Mouse (Mus musculus): ENCODE data around the gene Nthl1. TPM values are rescaled to one million over a fixed set of nuclear protein-coding genes. Genes with fewer than 3 reads are reported as not detected.
"Not testable (repeated sequence)": the region's sequence is repeated elsewhere in the genome, so short reads cannot be mapped to it uniquely, and the experiment has no call there.

Gene Nthl1
- total RNA-seq, 2 experiments from 2014 or later: 4.4 to 5.0 TPM

DNA sequence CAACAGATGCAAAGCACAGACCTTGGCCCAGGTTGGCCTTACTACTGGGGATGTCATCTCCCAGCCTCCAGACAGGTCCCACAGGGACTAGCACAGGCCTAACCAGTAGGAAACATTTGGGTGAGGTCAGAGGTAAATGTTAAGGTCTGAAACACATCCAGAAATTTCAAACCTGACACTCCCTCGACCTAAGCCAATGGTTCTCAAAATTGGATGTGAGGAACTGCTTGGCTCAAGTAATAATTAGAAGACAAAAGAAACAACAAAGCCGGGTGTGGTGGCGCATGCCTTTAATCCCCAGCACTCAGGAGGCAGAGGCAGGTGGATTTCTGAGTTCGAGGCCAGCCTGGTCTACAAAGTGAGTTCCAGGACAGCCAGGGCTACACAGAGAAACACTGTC lies 13.9 kb downstream of the Nthl1 start:
- no peak for DNase-seq (ENCODE audit: low spot score in 2 of 2)
- intact Hi-C loops (cut with DNase I): no loop called here

DNA sequence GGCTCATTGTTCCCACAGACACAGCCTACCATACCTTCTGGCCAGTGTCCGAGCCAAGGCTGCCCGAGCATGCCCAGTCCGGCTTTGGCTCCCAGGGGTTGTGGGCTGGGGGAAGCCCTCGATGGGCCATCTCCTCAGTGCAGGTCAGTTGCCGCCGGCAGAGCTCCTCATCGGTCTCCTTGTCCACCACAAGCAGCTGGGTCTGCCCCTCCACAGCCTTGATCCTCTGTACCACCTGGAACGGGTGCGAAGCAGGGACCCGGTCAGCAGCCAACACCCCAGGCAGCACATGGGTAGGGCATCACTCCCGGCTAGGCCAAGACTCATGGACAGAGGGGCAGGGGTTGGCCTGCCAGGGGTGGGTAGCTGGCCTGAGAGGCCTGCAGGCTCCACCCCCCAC lies 15.0 kb downstream of the Nthl1 start:
- intact Hi-C loops (cut with DNase I): no loop called here
- DNase-seq (ENCODE audit: low spot score in 2 of 2): no peak

DNA sequence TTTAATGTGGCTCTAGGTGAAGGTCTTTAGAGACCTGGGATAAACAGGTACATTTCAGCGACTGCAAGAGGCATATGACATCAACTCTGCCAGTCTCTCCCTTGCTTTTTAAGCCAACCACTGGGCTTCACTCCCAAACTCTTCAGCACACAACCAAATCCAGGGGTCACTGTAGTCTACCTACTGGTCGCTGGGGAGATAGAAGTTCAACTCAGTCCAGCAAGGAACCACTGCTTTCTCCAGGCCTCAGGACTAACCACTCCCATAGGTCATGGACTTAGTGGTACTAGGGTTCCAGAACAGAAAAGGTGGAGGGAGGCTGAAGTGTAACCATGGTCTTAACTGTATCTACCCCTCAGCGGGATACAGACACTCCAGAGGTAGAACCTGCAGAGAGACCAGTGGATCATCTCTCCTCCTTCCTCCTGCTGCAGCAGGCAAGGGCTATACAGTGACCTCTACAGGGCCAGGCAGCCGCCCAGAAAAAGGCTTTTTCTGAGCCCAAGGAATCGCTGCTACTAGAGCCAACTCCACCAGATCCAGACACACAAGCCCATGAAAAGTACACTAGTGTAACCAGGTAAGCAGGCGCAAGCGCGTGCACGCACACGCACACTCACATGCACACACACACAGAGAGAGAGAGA lies 16.4 kb downstream of the Nthl1 start:
- intact Hi-C loops (cut with DNase I): no loop called here
- DNase-seq (ENCODE audit: low spot score in 2 of 2): no peak

DNA sequence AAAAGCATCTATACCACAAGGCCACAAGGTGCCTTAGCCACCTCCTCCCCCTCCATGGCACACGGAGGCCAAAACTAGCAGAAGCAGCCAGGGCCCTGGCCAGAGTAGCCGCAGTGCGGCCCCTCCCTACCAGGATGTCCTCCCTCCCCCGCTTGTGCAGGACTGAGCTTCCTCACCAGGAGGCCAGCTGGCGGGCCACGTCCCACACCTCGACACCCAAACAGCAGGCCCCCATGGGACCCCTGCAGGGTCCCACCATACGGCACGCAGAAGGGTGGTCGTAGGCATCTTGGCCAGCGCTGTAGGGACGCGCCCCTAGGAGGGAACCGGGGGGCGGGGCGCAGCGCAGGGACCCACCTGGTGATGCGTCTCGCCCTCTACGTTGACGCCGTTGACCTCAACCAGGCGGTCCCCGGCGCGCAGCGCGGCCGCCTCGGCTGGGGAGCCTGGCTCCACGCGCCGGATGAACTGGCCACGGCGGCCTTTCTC lies 17.1 kb downstream of the Nthl1 start:
- intact Hi-C loops (cut with DNase I): loop anchor here (5.0 kb wide), 1 partner anchor 107 kb away; no protein-coding TSS in a partner anchor
- no peak for DNase-seq (ENCODE audit: low spot score in 2 of 2)

DNA sequence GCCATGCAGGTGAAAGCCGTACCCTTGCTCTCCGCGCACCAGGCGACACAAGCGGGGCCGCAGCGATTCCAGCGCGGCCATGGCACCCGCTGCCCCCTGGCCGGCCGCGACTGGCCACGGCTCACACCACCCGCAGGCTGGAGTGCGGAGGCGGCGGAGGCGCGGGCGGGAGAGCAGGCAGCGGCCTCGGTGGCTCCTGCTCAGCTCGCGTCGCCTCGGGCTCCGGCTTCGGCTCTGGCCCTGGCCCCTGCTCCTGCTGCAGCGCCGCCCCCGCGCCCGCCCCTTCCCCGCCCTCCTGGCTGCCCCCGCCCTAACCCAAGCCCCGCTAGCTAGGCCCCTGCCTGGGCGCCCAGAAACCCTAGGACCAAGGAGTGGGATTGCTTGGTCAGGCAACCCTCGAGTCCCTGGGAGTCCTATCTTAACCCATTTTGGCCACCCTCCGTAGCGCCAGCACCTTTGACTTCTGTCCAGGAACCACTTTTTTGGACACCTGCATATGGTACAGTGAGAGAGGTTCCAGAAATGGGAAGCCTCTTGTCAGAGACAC lies 17.7 kb downstream of the Nthl1 start, which contains the start of gene Slc9a3r2:
Slc9a3r2 (minus strand) TSS at position 258 of the 547 bp plus-strand sequence.
- DNase-seq (ENCODE audit: low spot score in 2 of 2): peak in 1 of 2 experiments; percentile 30
- intact Hi-C loops (cut with DNase I): loop anchor here (5.0 kb wide), 1 partner anchor 108 kb away; no protein-coding TSS in a partner anchor

GRCm38 (mm10) chr17:24650766-24651165 lies 18.3 kb downstream of the Nthl1 start:
- intact Hi-C loops (cut with DNase I): loop anchor here (5.0 kb wide), 1 partner anchor 108 kb away; no protein-coding TSS in a partner anchor
- DNase-seq (ENCODE audit: low spot score in 2 of 2): no peak

DNA sequence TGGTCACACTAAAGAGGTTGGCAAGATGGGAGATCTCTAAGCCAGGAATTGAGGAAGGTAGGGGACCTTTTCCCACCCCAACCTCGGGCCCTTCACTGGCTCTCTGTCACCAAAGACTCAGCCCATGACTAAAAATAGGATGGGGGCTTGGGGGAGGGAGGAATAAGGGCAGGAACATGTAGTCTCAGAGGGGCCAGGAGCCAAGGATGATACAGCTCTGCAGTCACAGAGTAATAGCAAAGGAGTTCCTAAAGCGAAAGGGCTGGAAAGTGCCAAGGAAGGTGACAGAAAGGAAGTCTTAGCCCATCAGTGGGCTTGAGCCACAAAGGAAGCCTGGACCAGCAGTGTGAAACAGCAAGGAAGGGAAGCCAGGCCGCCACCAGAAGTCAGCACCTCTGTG lies 19.4 kb downstream of the Nthl1 start:
- no peak for DNase-seq (ENCODE audit: low spot score in 2 of 2)
- intact Hi-C loops (cut with DNase I): loop anchor here (5.0 kb wide), 1 partner anchor 110 kb away; no protein-coding TSS in a partner anchor

GRCm38 (mm10) chr17:24653967-24654710 lies 21.7 kb downstream of the Nthl1 start:
- peak; percentile 47 to 70 for DNase-seq (ENCODE audit: low spot score in 2 of 2)
- intact Hi-C loops (cut with DNase I): loop anchor here (5.0 kb wide), 1 partner anchor 112 kb away; no protein-coding TSS in a partner anchor

DNA sequence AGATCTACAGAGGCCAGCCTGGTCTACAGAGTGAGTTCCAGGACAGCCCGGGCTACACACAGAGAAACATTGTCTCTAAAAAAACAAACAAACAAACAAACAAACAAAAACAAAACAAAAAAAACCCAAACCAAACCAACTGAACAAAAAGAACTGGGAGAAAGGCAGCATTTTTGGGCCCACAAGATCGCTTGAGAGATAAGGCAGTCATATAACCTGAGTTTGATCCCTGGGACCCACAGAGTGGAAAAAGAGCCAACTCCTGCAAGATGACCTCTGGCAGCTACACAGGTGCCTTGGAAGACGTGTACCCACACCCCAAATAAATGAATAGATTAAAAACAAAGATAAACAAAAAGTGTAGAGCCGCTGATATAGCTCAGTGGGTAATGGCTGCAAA lies 22.5 kb downstream of the Nthl1 start:
- intact Hi-C loops (cut with DNase I): loop anchor here (5.0 kb wide), 1 partner anchor 113 kb away; no protein-coding TSS in a partner anchor

GRCm38 (mm10) chr17:24658017-24658758 lies 25.7 kb downstream of the Nthl1 start, which contains the start of gene Npw:
Gene Npw, minus strand, starts transcription at chr17:24658457.
- DNase-seq (ENCODE audit: low spot score in 2 of 2): no peak
- intact Hi-C loops (cut with DNase I): no loop called here

More for the DNA sequence above, 22.5 kb downstream of the Nthl1 start:
- no peak for DNase-seq (ENCODE audit: low spot score in 2 of 2)

DNA sequence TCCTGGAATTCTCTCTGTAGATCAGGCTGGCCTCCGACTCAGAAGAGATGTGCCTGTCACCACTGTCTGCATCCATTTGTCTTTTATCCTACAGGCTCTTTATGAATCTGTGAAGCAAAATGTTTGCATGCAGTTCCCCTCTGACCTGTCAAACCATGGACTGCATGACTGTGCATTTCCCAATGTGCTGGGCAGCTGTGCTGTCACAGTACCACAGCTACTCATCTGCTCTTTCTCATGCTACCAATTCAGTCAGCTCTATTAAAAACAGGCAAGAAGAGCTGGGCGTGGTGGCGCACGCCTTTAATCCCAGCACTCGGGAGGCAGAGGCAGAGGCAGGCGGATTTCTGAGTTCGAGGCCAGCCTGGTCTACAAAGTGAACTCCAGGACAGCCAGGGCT lies 34.5 kb downstream of the Nthl1 start:
- intact Hi-C loops (cut with DNase I): loop anchor here (5.0 kb wide), 1 partner anchor 35 kb away; the partner anchor contains the start of genes Nthl1 and Tsc2
- not testable (repeated sequence) for DNase-seq (ENCODE audit: low spot score in 2 of 2)

DNA sequence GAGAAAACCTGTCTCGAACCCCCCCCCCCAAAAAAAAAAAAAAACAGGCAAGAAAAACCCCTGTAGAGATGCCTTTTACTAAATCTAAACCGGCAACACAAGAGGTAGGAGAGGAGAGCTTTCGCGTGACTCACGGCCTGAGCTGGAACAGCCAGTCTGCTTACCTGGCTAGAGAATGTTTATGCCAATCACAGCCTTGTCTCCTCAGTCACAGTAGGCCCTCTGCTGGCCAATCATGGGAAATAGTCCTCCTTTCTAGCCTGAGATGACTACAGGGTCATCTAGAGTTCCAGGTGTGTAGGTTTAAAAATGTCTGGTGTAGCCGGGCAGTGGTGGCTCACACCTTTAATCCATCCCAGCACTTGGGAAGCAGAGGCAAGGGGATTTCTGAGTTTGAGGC lies 34.9 kb downstream of the Nthl1 start:
- DNase-seq (ENCODE audit: low spot score in 2 of 2): peak in 1 of 2 experiments; percentile 49

GRCm38 (mm10) chr17:24669214-24669544 lies 36.7 kb downstream of the Nthl1 start:
- intact Hi-C loops (cut with DNase I): loop anchor here (5.0 kb wide), 1 partner anchor 37 kb away; the partner anchor contains the start of genes Nthl1 and Tsc2
- DNase-seq (ENCODE audit: low spot score in 2 of 2): not testable (repeated sequence)

More for the DNA sequence above, 34.9 kb downstream of the Nthl1 start:
- intact Hi-C loops (cut with DNase I): loop anchor here (5.0 kb wide), 1 partner anchor 35 kb away; the partner anchor contains the start of genes Nthl1 and Tsc2

DNA sequence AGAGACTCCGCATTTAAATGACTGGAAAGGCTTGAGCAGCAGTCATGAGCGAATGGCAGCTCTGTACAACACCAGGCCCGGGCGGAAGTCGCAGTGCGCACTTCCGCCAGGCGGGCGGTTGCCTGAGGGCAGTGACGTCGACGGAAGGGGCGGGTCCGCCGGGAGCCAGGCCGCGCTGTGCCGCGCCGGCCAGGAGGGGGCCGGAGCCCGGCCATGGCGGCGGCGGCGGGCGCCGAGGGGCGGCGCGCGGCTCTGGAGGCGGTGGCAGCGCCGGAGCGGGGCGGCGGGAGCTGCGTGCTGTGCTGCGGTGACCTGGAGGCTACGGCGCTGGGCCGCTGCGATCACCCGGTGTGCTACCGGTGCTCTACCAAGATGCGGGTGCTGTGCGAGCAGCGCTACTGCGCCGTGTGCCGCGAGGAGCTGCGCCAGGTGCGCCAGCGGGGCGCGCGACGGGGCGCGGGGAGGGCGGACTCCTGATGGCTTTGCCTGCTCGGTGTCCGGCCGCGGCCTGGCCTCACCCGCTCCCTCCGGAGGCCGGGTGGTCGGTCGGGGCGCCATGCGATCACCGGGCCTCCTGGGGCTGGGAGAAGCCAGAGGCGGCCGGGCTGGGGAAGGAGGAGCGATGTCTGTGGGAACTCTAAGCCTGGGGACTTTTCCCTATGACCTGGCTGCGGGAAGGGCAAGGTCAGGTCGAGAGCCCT lies 37.2 kb downstream of the Nthl1 start, which contains the start of gene Zfp598:
Zfp598 (plus strand) TSS at position 143 of the 701 bp plus-strand sequence.
- DNase-seq (ENCODE audit: low spot score in 2 of 2): peak; percentile 93 to 94
- intact Hi-C loops (cut with DNase I): loop anchor here (5.0 kb wide), 1 partner anchor 37 kb away; the partner anchor contains the start of genes Nthl1 and Tsc2

DNA sequence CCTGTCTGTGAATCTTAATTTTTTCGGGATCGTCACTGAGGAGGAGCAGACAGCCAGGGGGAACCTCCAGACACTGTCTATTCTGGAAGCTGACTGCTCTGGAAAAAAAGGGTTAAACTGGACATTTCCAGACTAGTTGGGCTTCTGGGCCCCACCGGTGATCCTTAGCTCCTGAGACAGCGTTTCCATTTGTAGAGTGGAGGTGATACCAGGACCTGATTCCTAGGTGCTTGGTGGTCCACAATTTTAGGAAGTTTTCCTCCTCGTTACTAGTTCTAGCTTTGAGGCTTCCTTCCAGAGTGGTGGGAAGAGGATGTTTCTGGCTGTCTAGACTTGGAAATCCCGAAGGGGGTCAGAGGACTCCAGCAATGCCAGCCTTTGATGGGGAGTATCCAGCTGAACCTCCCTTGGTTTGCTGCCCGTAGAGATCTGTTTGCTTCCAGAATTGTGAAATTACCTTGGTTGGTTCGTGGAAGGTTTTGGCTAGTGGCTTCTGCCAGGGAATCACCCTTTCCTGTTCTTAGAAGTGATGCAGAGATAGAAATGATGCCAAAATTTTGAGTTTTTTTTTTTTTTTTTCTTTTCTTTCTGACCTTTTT lies 37.9 kb downstream of the Nthl1 start:
- no peak for DNase-seq (ENCODE audit: low spot score in 2 of 2)
- intact Hi-C loops (cut with DNase I): no loop called here

- no peak for DNase-seq (ENCODE audit: low spot score in 2 of 2)
- intact Hi-C loops (cut with DNase I): no loop called here
Observed at GRCm38 (mm10) chr17:24671346-24671745, 38.9 kb downstream of the Nthl1 start.

- intact Hi-C loops (cut with DNase I): no loop called here
- no peak for DNase-seq (ENCODE audit: low spot score in 2 of 2)
Observed at GRCm38 (mm10) chr17:24672141-24672540, 39.7 kb downstream of the Nthl1 start.

- DNase-seq (ENCODE audit: low spot score in 2 of 2): peak; percentile 49 to 53
- intact Hi-C loops (cut with DNase I): no loop called here
Observed at GRCm38 (mm10) chr17:24674277-24674676, 41.8 kb downstream of the Nthl1 start.
